Mouse (Mus musculus) liver, embryonic 14.5 days (tissue): ENCODE data around the gene Srpk3. TPM values are rescaled to one million over a fixed set of nuclear protein-coding genes. Genes with fewer than 3 reads are reported as not detected.
A peak's percentile ranks its signal among the peaks of the same experiment; 100 is the strongest.

Experiments
- ATAC-seq: fragments of 200-750 bp; cut with Nextera tagmentation; 2 replicates; pipeline ENCODE4 v1.8.0; 2017; ENCODE audit warnings: moderate number of reproducible peaks, mild to moderate bottlenecking, moderate library complexity; ENCODE audit not compliant: insufficient read depth
- DNase-seq, 3 experiments: peaks; one replicate each; pipeline ENCODE4 v3.0.0-alpha.2; 2012 to 2013; ENCODE audit warnings: low read depth in 3 of 3, low spot score in 3 of 3
- H3K27ac ChIP-seq: fragments of 300-500 bp; sonication (generic); 2 replicates; pipeline ENCODE4 v1.5.1; 2014; ENCODE audit warnings: moderate library complexity, mild to moderate bottlenecking, control low read depth, inconsistent platforms
- H3K27me3 ChIP-seq: fragments of 300-500 bp; sonication (generic); 2 replicates; pipeline ENCODE4 v1.6.1; 2014; ENCODE audit warnings: mild to moderate bottlenecking, low read length, moderate library complexity; ENCODE audit not compliant: control insufficient read depth, insufficient read depth
- H3K36me3 ChIP-seq: fragments of 300-500 bp; sonication (generic); replicated peaks from 2 replicates; pipeline ENCODE4 v1.6.1; 2014; ENCODE audit warnings: low read depth; ENCODE audit not compliant: control insufficient read depth, insufficient read depth
- H3K4me1 ChIP-seq, 2 experiments: fragments of 200-500 bp in 1 of 2; fragments of 300-500 bp in 1 of 2; sonication (generic) in 1 of 2; replicated peaks; 2 replicates each; pipeline ENCODE4 v1.6.1; 2012 to 2014; ENCODE audit warnings: antibody characterized with exemption in 1 of 2, inconsistent platforms in 1 of 2, low read length in 1 of 2; ENCODE audit not compliant: control insufficient read depth in 2 of 2, insufficient read depth in 2 of 2
- H3K4me2 ChIP-seq: fragments of 300-500 bp; sonication (generic); 2 replicates; pipeline ENCODE4 v1.6.1; 2014; ENCODE audit warnings: low read depth, mild to moderate bottlenecking, control low read depth, moderate library complexity
- H3K4me3 ChIP-seq, 2 experiments: fragments of 200-500 bp in 1 of 2; fragments of 300-500 bp in 1 of 2; sonication (generic) in 1 of 2; 2 replicates each; pipeline ENCODE4 v1.5.1; 2012 to 2014; ENCODE audit warnings: low read depth in 2 of 2, low read length in 2 of 2, mild to moderate bottlenecking in 2 of 2, control low read depth in 1 of 2, inconsistent platforms in 1 of 2, moderate library complexity in 1 of 2; ENCODE audit not compliant: insufficient read depth in 1 of 2
- H3K9ac ChIP-seq: fragments of 300-500 bp; sonication (generic); replicated peaks from 2 replicates; pipeline ENCODE4 v1.6.1; 2014; ENCODE audit warnings: mild to moderate bottlenecking, control low read depth, moderate library complexity
- H3K9me3 ChIP-seq: fragments of 300-500 bp; sonication (generic); 2 replicates; pipeline ENCODE4 v1.6.1; 2016; ENCODE audit warnings: low read length, mixed read lengths; ENCODE audit not compliant: control insufficient read depth
- CTCF ChIP-seq: IDR thresholded peaks from 2 replicates; pipeline ENCODE4 v1.5.1; 2016; ENCODE audit warnings: antibody characterized with exemption, low read depth, control low read depth
- EP300 ChIP-seq: IDR thresholded peaks from 2 replicates; pipeline ENCODE4 v1.6.1; 2016; ENCODE audit warnings: antibody characterized with exemption, low read depth
- WGBS: fragments of 180-500 bp; shearing (Covaris S2); extraction: QIAGEN DNeasy Blood & Tissue Kit; methylation state at CpG from one replicate; pipeline ENCODE4 v1.1.7; 2014; ENCODE audit not compliant: insufficient replicate concordance; 5-methylcytosine and 5-hydroxymethylcytosine counted together
- polyA plus RNA-seq, 2 experiments: library from polyadenylated mRNA; depleted of rRNA in 1 of 2; stranded (reverse) in 1 of 2; unstranded in 1 of 2; fragments of >200 nt; fragmentation: Nextera tagmentation in 1 of 2; extraction: Ambion mirVana in 1 of 2; gene quantifications; 2 replicates each; pipeline versions ENCODE4 v1.2.1 to v1.2.3; 2012 to 2014

The Srpk3 gene
- polyA plus RNA-seq, 2 experiments: 0.05 to 0.12 TPM

GRCm38 (mm10) chrX:73824185-73825151 lies 50.3 kb downstream of the Srpk3 start, which contains the start of gene Pdzd4:
Gene Pdzd4, minus strand, starts transcription at chrX:73824969.
- Histone ChIP-seq H3K4me1 (no peaks in the 10 kb centered on the region), H3K4me3 (peak within 1 kb of the TSS; percentile 8 to 44), H3K9me3 (no peaks in the 10 kb centered on the region), H3K36me3 (no peaks in the 10 kb centered on the region), H3K9ac (no peak within 1 kb of the TSS), H3K4me2 (peak within 1 kb of the TSS; percentile 54), H3K27me3 (peaks cover 26% of the 10 kb centered on the region), H3K27ac (no peak within 1 kb of the TSS)
- TF ChIP-seq CTCF (no peak), EP300 (no peak)
- WGBS: 10% methylated on average over 59 of the region's 84 CpGs
- ATAC-seq (no peak), DNase-seq (no peak)

Other genes with a start within 250 kb of the Srpk3 start
- gene Dusp9, start 135.0 kb upstream of the Srpk3 start, polyA plus RNA-seq (2012; rRNA removed): 23.0 and 24.7 TPM in 2 replicates
- 8.1 and 9.3 TPM in 2 replicates for gene Dusp9, start 135.0 kb upstream of the Srpk3 start, polyA plus RNA-seq (2014; fragmentation: Nextera tagmentation; extraction: Ambion mirVana)
- 0.89 and 0.93 TPM in 2 replicates for gene Pnck, start 114.3 kb upstream of the Srpk3 start, polyA plus RNA-seq (2012; rRNA removed)
- 0.96 TPM in 2 replicates for gene Pnck, start 114.3 kb upstream of the Srpk3 start, polyA plus RNA-seq (2014; fragmentation: Nextera tagmentation; extraction: Ambion mirVana)
- 1.7 and 2.0 TPM in 2 replicates for gene Slc6a8, start 101.3 kb upstream of the Srpk3 start, polyA plus RNA-seq (2012; rRNA removed)
- 0.29 and 0.34 TPM in 2 replicates for gene Slc6a8, start 101.3 kb upstream of the Srpk3 start, polyA plus RNA-seq (2014; fragmentation: Nextera tagmentation; extraction: Ambion mirVana)
- gene Bcap31, start 58.2 kb upstream of the Srpk3 start, polyA plus RNA-seq (2012; rRNA removed): 31.6 and 41.7 TPM in 2 replicates
- gene Bcap31, start 58.2 kb upstream of the Srpk3 start, polyA plus RNA-seq (2014; fragmentation: Nextera tagmentation; extraction: Ambion mirVana): 136 and 137 TPM in 2 replicates
- gene Abcd1, start 57.8 kb upstream of the Srpk3 start, polyA plus RNA-seq (2012; rRNA removed): 5.9 and 6.1 TPM in 2 replicates
- 6.5 and 6.6 TPM in 2 replicates for gene Abcd1, start 57.8 kb upstream of the Srpk3 start, polyA plus RNA-seq (2014; fragmentation: Nextera tagmentation; extraction: Ambion mirVana)
- gene Plxnb3, start 17.3 kb upstream of the Srpk3 start, polyA plus RNA-seq (2012; rRNA removed): 0.26 and 0.31 TPM in 2 replicates
- gene Plxnb3, start 17.3 kb upstream of the Srpk3 start, polyA plus RNA-seq (2014; fragmentation: Nextera tagmentation; extraction: Ambion mirVana): 0.08 and 0.14 TPM in 2 replicates
- 143 TPM in 2 replicates for gene Idh3g, start 12.5 kb downstream of the Srpk3 start, polyA plus RNA-seq (2012; rRNA removed)
- 128 and 140 TPM in 2 replicates for gene Idh3g, start 12.5 kb downstream of the Srpk3 start, polyA plus RNA-seq (2014; fragmentation: Nextera tagmentation; extraction: Ambion mirVana)
- 117 and 139 TPM in 2 replicates for gene Ssr4, start 12.6 kb downstream of the Srpk3 start, polyA plus RNA-seq (2012; rRNA removed)
- gene Ssr4, start 12.6 kb downstream of the Srpk3 start, polyA plus RNA-seq (2014; fragmentation: Nextera tagmentation; extraction: Ambion mirVana): 200 and 203 TPM in 2 replicates
- gene Pdzd4, start 50.6 kb downstream of the Srpk3 start, polyA plus RNA-seq (2012; rRNA removed): 0.23 and 0.30 TPM in 2 replicates
- gene Pdzd4, start 50.6 kb downstream of the Srpk3 start, polyA plus RNA-seq (2014; fragmentation: Nextera tagmentation; extraction: Ambion mirVana): 0.08 TPM in 1 of 2 replicates, not detected in the other
- gene Avpr2, start 117.7 kb downstream of the Srpk3 start, polyA plus RNA-seq (2012; rRNA removed): 0.01 TPM in 1 of 2 replicates, not detected in the other
- not detected in 2 replicates for gene Avpr2, start 117.7 kb downstream of the Srpk3 start, polyA plus RNA-seq (2014; fragmentation: Nextera tagmentation; extraction: Ambion mirVana)
- gene L1cam, start 121.7 kb downstream of the Srpk3 start, polyA plus RNA-seq (2012; rRNA removed): 0.18 and 0.47 TPM in 2 replicates
- gene L1cam, start 121.7 kb downstream of the Srpk3 start, polyA plus RNA-seq (2014; fragmentation: Nextera tagmentation; extraction: Ambion mirVana): 0.16 and 0.20 TPM in 2 replicates
- 7.2 and 7.8 TPM in 2 replicates for gene Arhgap4, start 147.5 kb downstream of the Srpk3 start, polyA plus RNA-seq (2012; rRNA removed)
- gene Arhgap4, start 147.5 kb downstream of the Srpk3 start, polyA plus RNA-seq (2014; fragmentation: Nextera tagmentation; extraction: Ambion mirVana): 3.5 and 4.9 TPM in 2 replicates
- 64.1 and 73.0 TPM in 2 replicates for gene Naa10, start 147.5 kb downstream of the Srpk3 start, polyA plus RNA-seq (2012; rRNA removed)
- 81.1 and 81.3 TPM in 2 replicates for gene Naa10, start 147.5 kb downstream of the Srpk3 start, polyA plus RNA-seq (2014; fragmentation: Nextera tagmentation; extraction: Ambion mirVana)
- gene Renbp, start 156.4 kb downstream of the Srpk3 start, polyA plus RNA-seq (2012; rRNA removed): 7.3 and 10.4 TPM in 2 replicates
- gene Renbp, start 156.4 kb downstream of the Srpk3 start, polyA plus RNA-seq (2014; fragmentation: Nextera tagmentation; extraction: Ambion mirVana): 13.7 and 14.8 TPM in 2 replicates
- gene Hcfc1, start 192.0 kb downstream of the Srpk3 start, polyA plus RNA-seq (2012; rRNA removed): 28.9 and 33.2 TPM in 2 replicates
- 35.1 and 42.8 TPM in 2 replicates for gene Hcfc1, start 192.0 kb downstream of the Srpk3 start, polyA plus RNA-seq (2014; fragmentation: Nextera tagmentation; extraction: Ambion mirVana)
- gene Irak1, start 249.5 kb downstream of the Srpk3 start, polyA plus RNA-seq (2012; rRNA removed): 19.9 and 20.2 TPM in 2 replicates
- gene Irak1, start 249.5 kb downstream of the Srpk3 start, polyA plus RNA-seq (2014; fragmentation: Nextera tagmentation; extraction: Ambion mirVana): 15.5 and 17.0 TPM in 2 replicates